Mouse (Mus musculus) liver, adult 2 months (tissue): ENCODE data around the gene Msh5. TPM values are rescaled to one million over a fixed set of nuclear protein-coding genes. Genes with fewer than 3 reads are reported as not detected.
A peak's percentile ranks its signal among the peaks of the same experiment; 100 is the strongest.

Source experiments
- DNase-seq: peaks from one replicate; pipeline ENCODE4 v3.0.0-alpha.2; 2011; ENCODE audit warnings: low read depth, low spot score; ENCODE audit errors: extremely low read depth
- H3K27ac ChIP-seq: fragments of 200-500 bp; replicated peaks from 2 replicates; pipeline ENCODE4 v1.5.1; 2012; ENCODE audit warnings: low read depth, mild to moderate bottlenecking, control low read depth, inconsistent platforms, low read length; ENCODE audit not compliant: insufficient read depth
- H3K27me3 ChIP-seq: fragments of 200-500 bp; 2 replicates; pipeline ENCODE4 v1.6.1; 2012; ENCODE audit warnings: mild to moderate bottlenecking, moderate library complexity, low read length, inconsistent platforms; ENCODE audit not compliant: control insufficient read depth, insufficient read depth
- H3K36me3 ChIP-seq: fragments of 200-500 bp; 2 replicates; pipeline ENCODE4 v1.6.1; 2012; ENCODE audit warnings: low read length, inconsistent platforms; ENCODE audit not compliant: control insufficient read depth, insufficient read depth
- H3K4me1 ChIP-seq: fragments of 200-500 bp; 2 replicates; pipeline ENCODE4 v1.6.1; 2011; ENCODE audit warnings: low read length; ENCODE audit not compliant: control insufficient read depth, insufficient read depth
- H3K4me3 ChIP-seq: fragments of 200-500 bp; 2 replicates; pipeline ENCODE4 v1.5.1; 2011; ENCODE audit warnings: low read depth, mild to moderate bottlenecking, control low read depth, low read length, moderate library complexity; ENCODE audit not compliant: insufficient read depth
- H3K79me2 ChIP-seq: fragments of 200-500 bp; 2 replicates; pipeline ENCODE4 v1.6.1; 2012; ENCODE audit warnings: inconsistent platforms, mild to moderate bottlenecking, low read length, moderate library complexity; ENCODE audit not compliant: control insufficient read depth, insufficient read depth
- H3K9ac ChIP-seq: fragments of 200-500 bp; 2 replicates; pipeline ENCODE4 v1.6.1; 2012; ENCODE audit warnings: low read depth, mild to moderate bottlenecking, control low read depth, inconsistent platforms, low read length
- CTCF ChIP-seq: fragments of 200-500 bp; IDR thresholded peaks from 2 replicates; pipeline ENCODE4 v1.5.1; 2011; ENCODE audit warnings: low read depth, low read length, control low read depth
- POLR2A ChIP-seq: fragments of 200-500 bp; IDR thresholded peaks from 2 replicates; pipeline ENCODE4 v1.6.1; 2011; ENCODE audit warnings: low read length, control low read depth; ENCODE audit not compliant: insufficient read depth; ENCODE audit errors: extremely low read depth
- WGBS: fragments of 180-500 bp; shearing (Covaris S2); methylation state at CpG from one replicate; pipeline ENCODE4 v1.1.7; 2018; 5-methylcytosine and 5-hydroxymethylcytosine counted together
- polyA plus RNA-seq: library from polyadenylated mRNA; depleted of rRNA; stranded (reverse); fragments of >200 nt; gene quantifications from 2 replicates; pipeline ENCODE4 v1.2.3, GENCODE M21; 2012
- total RNA-seq: library from RNA; depleted of rRNA; stranded (reverse); fragments of >200 nt; gene quantifications from 2 replicates; pipeline ENCODE4 v1.2.3, GENCODE M21; 2014

Gene Msh5
- total and polyA plus RNA-seq, 2 experiments = 2.0 to 3.9 TPM

DNA sequence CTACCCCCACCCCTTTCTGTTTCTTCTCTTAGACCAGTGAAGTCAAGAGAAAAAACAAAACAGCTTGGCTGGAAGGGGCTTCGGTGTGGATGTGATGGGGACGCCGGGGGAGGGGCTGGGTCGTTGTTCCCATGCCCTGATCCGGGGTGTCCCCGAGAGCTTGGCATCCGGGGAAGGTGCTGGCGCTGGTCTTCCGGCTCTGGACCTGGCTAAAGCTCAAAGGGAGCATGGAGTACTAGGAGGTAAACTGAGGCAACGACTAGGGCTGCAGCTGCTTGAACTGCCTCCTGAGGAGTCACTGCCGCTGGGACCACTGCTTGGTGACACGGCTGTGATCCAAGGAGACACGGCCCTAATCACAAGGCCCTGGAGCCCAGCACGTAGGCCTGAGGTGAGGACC is 13.5 kb upstream of the Msh5 start:
- H3K27me3 ChIP-seq = no peaks in the 10 kb centered on the region; the same call in 1 of the 2 replicates
- peaks cover 5% of the 10 kb centered on the region; the same call in 1 of the 2 replicates for H3K36me3 ChIP-seq
- peak overlapping the region; percentile 62; the same call in 1 of the 2 replicates for H3K4me3 ChIP-seq
- H3K9ac ChIP-seq = 0 out of 2 replicates have a peak overlapping the region, but pooled peaks have one; percentile 6
- peaks cover 3% of the 10 kb centered on the region; the same call in 1 of the 2 replicates for H3K4me1 ChIP-seq
- H3K27ac ChIP-seq = no peak overlapping the region
- 35% methylated on average over 14 of the region's 14 CpGs for WGBS
- H3K79me2 ChIP-seq = no peaks in the 10 kb centered on the region
- DNase-seq = no peak
- no peak for TF ChIP-seq POLR2A
- TF ChIP-seq CTCF = no peak

DNA sequence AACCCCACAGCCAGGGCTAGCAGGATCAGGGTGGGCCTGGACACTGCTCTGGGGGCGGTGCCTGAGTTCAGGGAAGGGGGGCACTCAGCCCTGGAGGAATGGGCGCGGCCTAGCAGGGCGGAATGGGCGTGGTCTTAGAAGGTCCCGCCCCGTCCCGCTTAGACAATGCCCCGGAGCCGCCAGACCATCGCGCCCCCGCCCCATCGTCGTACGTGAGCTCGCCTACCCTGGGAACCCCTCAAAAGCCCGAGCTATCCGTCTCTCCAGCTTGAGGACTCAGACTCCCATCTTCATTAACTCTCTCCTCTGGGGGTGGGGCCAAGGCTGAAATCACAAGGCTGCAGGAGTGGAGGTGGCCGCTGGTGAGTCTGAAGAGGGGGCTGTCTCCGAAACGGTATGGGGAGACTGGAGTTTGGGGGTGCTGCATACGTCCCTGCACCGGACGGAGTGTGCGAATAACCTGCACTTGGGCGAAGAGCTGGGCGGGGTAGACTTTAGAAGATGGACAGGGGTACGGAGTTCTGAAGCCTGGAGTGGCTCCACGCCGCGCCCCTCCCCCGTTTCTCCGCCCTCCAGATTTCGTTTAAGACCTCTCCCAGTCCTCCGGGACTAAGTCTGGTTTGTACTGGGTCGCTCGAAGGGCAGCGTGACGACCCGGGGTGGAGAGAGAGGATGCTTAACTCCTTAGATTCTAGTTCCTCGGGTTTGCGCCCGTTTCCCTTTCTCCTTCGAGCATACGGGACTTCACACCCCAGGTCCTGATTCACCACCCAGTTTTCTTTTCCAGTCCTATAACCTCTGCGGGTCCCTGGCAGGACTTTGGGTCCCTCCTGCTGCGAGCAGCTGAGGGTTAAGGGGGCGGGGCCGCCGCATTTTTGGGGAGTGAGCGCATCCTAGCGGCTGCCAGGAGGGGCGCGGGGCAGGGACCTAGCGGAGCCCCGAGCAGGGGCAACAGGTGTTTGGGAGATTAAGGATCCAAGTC is 12.7 kb upstream of the Msh5 start, which contains the start of gene Ddah2:
Gene Ddah2 (plus strand): TSS at position 125 of the 982 bp plus-strand sequence.
- TF ChIP-seq CTCF (peak; percentile 81), POLR2A (0 out of 2 replicates have a peak, but pooled peaks have one; percentile 20)
- Histone ChIP-seq H3K79me2 (no peaks in the 10 kb centered on the region), H3K4me1 (peaks cover 3% of the 10 kb centered on the region; the same call in 1 of the 2 replicates), H3K27me3 (no peaks in the 10 kb centered on the region), H3K36me3 (peaks cover 7% of the 10 kb centered on the region; the same call in 1 of the 2 replicates), H3K4me3 (peak within 1 kb of the TSS; percentile 62), H3K9ac (peak within 1 kb of the TSS; percentile 62), H3K27ac (peak within 1 kb of the TSS; percentile 51)
- no peak for DNase-seq
- 3% methylated on average over 57 of the region's 57 CpGs for WGBS

DNA sequence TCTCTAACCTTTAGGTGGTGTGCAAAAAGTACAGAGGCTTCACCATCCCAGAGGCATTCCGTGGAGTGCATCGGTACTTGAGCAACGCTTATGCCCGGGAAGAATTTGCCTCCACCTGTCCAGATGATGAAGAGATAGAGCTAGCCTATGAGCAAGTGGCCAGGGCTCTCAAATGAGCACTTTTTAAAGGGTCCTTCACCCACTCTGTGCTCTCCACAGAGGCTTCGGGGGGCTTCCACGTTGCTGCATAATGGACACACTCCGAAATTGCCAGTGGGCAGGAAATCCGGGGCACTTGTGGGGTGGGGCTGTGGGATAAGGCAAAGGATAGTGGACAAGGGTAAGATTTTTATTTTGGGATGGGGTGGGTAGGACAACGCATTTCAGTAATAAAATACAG is 11.8 kb upstream of the Msh5 start:
- no peak overlapping the region for H3K27ac ChIP-seq
- H3K4me3 ChIP-seq = no peak overlapping the region
- H3K4me1 ChIP-seq = peaks cover 3% of the 10 kb centered on the region; the same call in 1 of the 2 replicates
- WGBS = 63% methylated on average over 9 of the region's 9 CpGs
- no peaks in the 10 kb centered on the region for H3K27me3 ChIP-seq
- peaks cover 10% of the 10 kb centered on the region; the same call in 1 of the 2 replicates for H3K36me3 ChIP-seq
- TF ChIP-seq POLR2A = no peak
- TF ChIP-seq CTCF = no peak
- DNase-seq = no peak
- no peak overlapping the region for H3K9ac ChIP-seq
- no peaks in the 10 kb centered on the region for H3K79me2 ChIP-seq

DNA sequence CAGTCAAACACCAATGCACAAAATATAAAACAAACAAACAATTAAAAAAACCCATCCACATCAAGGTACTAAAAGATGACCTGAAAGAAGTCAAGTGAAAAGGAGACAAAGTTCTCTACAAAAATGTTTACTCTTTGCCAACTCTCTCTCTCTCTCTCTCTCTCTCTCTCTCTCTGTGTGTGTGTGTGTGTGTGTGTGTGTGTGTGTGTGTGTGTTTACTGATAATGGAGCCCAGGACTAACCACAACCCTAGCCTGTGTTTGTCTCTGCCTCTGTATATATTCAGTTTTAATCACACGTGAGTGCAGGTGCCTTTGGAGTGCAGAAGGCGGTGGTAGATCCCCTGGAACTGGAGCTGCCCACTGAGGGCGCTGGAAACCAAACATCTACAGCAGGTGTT is 10.5 kb upstream of the Msh5 start:
- Histone ChIP-seq H3K36me3 (peaks cover 11% of the 10 kb centered on the region; the same call in 1 of the 2 replicates), H3K4me3 (no peak overlapping the region), H3K4me1 (peaks cover 3% of the 10 kb centered on the region; the same call in 1 of the 2 replicates), H3K27ac (no peak overlapping the region), H3K79me2 (no peaks in the 10 kb centered on the region), H3K27me3 (no peaks in the 10 kb centered on the region), H3K9ac (no peak overlapping the region)
- 87% methylated on average over 3 of the region's 3 CpGs for WGBS
- TF ChIP-seq CTCF (no peak), POLR2A (no peak)
- DNase-seq = no peak

DNA sequence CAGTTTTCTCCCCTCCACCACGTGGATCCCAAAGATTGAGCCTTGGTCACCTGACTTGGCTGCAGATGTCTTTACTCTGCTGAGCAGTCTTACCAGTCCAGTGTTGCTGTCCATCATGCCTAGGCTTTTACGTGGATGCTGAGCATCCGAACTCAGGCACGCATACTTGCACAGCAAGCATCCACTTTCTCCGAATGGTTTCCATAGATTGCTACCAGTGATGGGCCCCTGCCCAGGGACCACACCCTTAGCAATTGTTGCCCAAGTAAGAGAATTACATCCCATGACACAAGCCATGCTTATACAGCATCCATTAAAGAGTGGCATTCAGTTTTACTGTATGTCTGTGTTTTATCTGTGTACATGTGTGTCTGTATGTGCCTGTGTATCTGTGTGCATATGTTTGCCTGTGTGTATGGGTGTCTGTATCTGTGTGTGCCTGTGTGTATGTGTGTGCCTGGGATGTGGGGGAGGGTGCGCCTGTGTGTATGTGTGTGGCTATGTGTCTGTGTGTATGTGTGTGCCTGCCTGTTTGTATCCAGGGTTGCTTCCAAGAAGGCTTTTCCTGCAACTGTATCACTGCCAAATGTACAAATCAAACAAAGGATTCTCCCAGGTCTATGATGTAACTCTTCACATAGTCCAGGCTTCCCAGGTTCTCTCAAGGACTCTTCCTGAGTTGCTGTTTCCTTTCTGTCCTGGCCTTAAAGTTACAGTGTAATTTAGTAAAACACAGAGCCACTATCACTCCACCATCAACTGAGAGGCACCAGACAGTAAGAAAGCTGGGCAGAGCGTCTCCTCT is 9.3 kb upstream of the Msh5 start:
- Histone ChIP-seq H3K9ac (no peak overlapping the region), H3K27me3 (no peaks in the 10 kb centered on the region), H3K79me2 (no peaks in the 10 kb centered on the region), H3K36me3 (peaks cover 11% of the 10 kb centered on the region; the same call in 1 of the 2 replicates), H3K4me3 (no peak overlapping the region), H3K27ac (no peak overlapping the region), H3K4me1 (peaks cover 3% of the 10 kb centered on the region; the same call in 1 of the 2 replicates)
- TF ChIP-seq CTCF (no peak), POLR2A (no peak)
- no peak for DNase-seq
- WGBS = 89% methylated on average over 7 of the region's 7 CpGs
